Mouse (Mus musculus): Measurements from ENCODE around the gene Hk2. TPM values are rescaled to one million over a fixed set of nuclear protein-coding genes. Genes with fewer than 3 reads are reported as not detected.
"Not testable (repeated sequence)": the region's sequence is repeated elsewhere in the genome, so short reads cannot be mapped to it uniquely, and the experiment has no call there.

The Hk2 gene
- total RNA-seq, 2 experiments from 2014 or later, result 55.7 to 119 TPM

GRCm38 (mm10) chr6:82688586-82688985, 85.7 kb downstream of the Hk2 start:
- not testable (repeated sequence) for DNase-seq

GRCm38 (mm10) chr6:82684136-82684535, 90.1 kb downstream of the Hk2 start:
- no peak for DNase-seq

GRCm38 (mm10) chr6:82679286-82679685, 95.0 kb downstream of the Hk2 start:
- DNase-seq, result not testable (repeated sequence)

- not testable (repeated sequence) for DNase-seq
These were observed 96.6 kb downstream of the Hk2 start for GRCm38 (mm10) chr6:82677629-82678028.

Other genes with a start within 250 kb of the Hk2 start
- 10 to 100 TPM; 37.9 to 41.8 TPM for gene Pole4, start 69.1 kb downstream of the Hk2 start, total RNA-seq (2021)
- gene Sema4f, start 165.3 kb upstream of the Hk2 start, total RNA-seq (2021), result 1 to 10 TPM; 1.0 to 2.8 TPM
- under 1 TPM; 0.36 to 0.39 TPM for gene M1ap, start 172.4 kb upstream of the Hk2 start, total RNA-seq (2021)

All from adrenal gland, postnatal 10 days (tissue).